Comparison of ENCODE assay signal across 35 mouse cellular contexts in genomic region chr7:77164921-77165320, GRCm38 (mm10).
"Had no signal": no experiment of that assay in that cellular context is flagged by ENCODE, and none has a peak within 500 bp of the region (broad histone marks: within the 10 kb centered on the region; RNA-seq: fewer than 3 reads in every experiment).

No protein-coding gene starts in this region.

- H3K9ac ChIP-seq: heart, embryonic 12.5 days; heart, embryonic 13.5 days; heart, embryonic 15.5 days; hindbrain, embryonic 12.5 days; hindbrain, embryonic 13.5 days; hindbrain, embryonic 14.5 days; hindbrain, embryonic 15.5 days; intestine, embryonic 15.5 days; kidney, embryonic 15.5 days had no signal

- H3K4me1 ChIP-seq: heart, embryonic 10.5 days; heart, embryonic 12.5 days; heart, embryonic 13.5 days; heart, embryonic 15.5 days; hindbrain, embryonic 12.5 days; hindbrain, embryonic 13.5 days; hindbrain, embryonic 15.5 days; intestine, embryonic 15.5 days; kidney, embryonic 15.5 days had no signal

- DNase-seq: heart, postnatal 10 days; heart, postnatal 14 days; heart, postnatal 36 days; heart, postnatal 4 days; kidney, adult 11 months; kidney, adult 18-20 months; kidney, adult 2 months; kidney, adult 8-10 months; kidney, adult 9 months; kidney, postnatal 10 days; kidney, postnatal 14 days; kidney, postnatal 25 days; kidney, postnatal 36 days; kidney, postnatal 4 days; layer of hippocampus, adult 9-11 months; layer of hippocampus, postnatal 36 days had no signal

- H3K9me3 ChIP-seq: heart, embryonic 10.5 days; heart, embryonic 12.5 days; heart, embryonic 13.5 days; heart, embryonic 15.5 days; hindbrain, embryonic 12.5 days; hindbrain, embryonic 13.5 days; hindbrain, embryonic 15.5 days; intestine, embryonic 15.5 days; kidney, embryonic 15.5 days had no signal

- H3K4me3 ChIP-seq: heart, embryonic 10.5 days; heart, embryonic 12.5 days; heart, embryonic 13.5 days; heart, embryonic 15.5 days; hindbrain, embryonic 12.5 days; hindbrain, embryonic 13.5 days; hindbrain, embryonic 15.5 days; intestine, embryonic 15.5 days; kidney, embryonic 15.5 days; layer of hippocampus, adult 2 months; left cerebral cortex, adult 2 months had no signal

- H3K27me3 ChIP-seq: heart, embryonic 12.5 days; heart, embryonic 13.5 days; heart, embryonic 15.5 days; hindbrain, embryonic 12.5 days; hindbrain, embryonic 13.5 days; hindbrain, embryonic 15.5 days; intestine, embryonic 15.5 days; kidney, embryonic 15.5 days had no signal

- H3K36me3 ChIP-seq: heart, embryonic 10.5 days; heart, embryonic 12.5 days; heart, embryonic 13.5 days; heart, embryonic 15.5 days; hindbrain, embryonic 12.5 days; hindbrain, embryonic 13.5 days; hindbrain, embryonic 15.5 days; intestine, embryonic 15.5 days; kidney, embryonic 15.5 days had no signal

- ATAC-seq: hindbrain, embryonic 16.5 days; hindbrain, postnatal 0 days; inflammation-experienced regulatory T-cells, adult 6 months; intestine, embryonic 15.5 days; intestine, embryonic 16.5 days; intestine, postnatal 0 days had no signal

- H3K4me2 ChIP-seq: heart, embryonic 11.5 days; heart, embryonic 12.5 days; heart, embryonic 13.5 days; heart, embryonic 15.5 days; hindbrain, embryonic 12.5 days; hindbrain, embryonic 13.5 days; hindbrain, embryonic 14.5 days; hindbrain, embryonic 15.5 days; intestine, embryonic 15.5 days; kidney, embryonic 15.5 days had no signal

- H3K27ac ChIP-seq: heart, embryonic 10.5 days; heart, embryonic 13.5 days; heart, embryonic 15.5 days; hindbrain, embryonic 12.5 days; hindbrain, embryonic 13.5 days; hindbrain, embryonic 14.5 days; hindbrain, embryonic 15.5 days; hindbrain, postnatal 0 days; intestine, embryonic 15.5 days; kidney, embryonic 15.5 days; kidney, postnatal 0 days; layer of hippocampus, adult 2 months; left cerebral cortex, adult 2 months had no signal
